Mouse (Mus musculus) heart, postnatal 10 days (tissue): ENCODE measurements around the gene Gm7579. TPM values are rescaled to one million over a fixed set of nuclear protein-coding genes. Genes with fewer than 3 reads are reported as not detected.

Source experiments
- total RNA-seq, 2 experiments: library from RNA; stranded (reverse); gene quantifications; 2 replicates each; pipeline ENCODE4 v1.2.3; 2021

Gene Gm7579
- total RNA-seq, 2 experiments from 2014 or later = not detected

Other genes with a start within 250 kb of the Gm7579 start
- 10 to 100 TPM; 39.4 to 43.2 TPM for gene Mob2, start 150.8 kb upstream of the Gm7579 start, total RNA-seq
- gene Dusp8, start 116.0 kb upstream of the Gm7579 start, total RNA-seq = 10 to 100 TPM; 28.0 to 30.0 TPM
- not detected for gene Gm45618, start 91.1 kb upstream of the Gm7579 start, total RNA-seq
- not detected for gene Gm39115, start 75.8 kb upstream of the Gm7579 start, total RNA-seq
- gene Gm45337, start 67.3 kb upstream of the Gm7579 start, total RNA-seq = not detected
- not detected for gene Gm29735, start 54.7 kb upstream of the Gm7579 start, total RNA-seq
- not detected for gene Gm4553, start 46.1 kb upstream of the Gm7579 start, total RNA-seq
- not detected for gene Krtap5-2, start 35.9 kb upstream of the Gm7579 start, total RNA-seq
- not detected for gene Gm10153, start 21.5 kb upstream of the Gm7579 start, total RNA-seq
- gene Krtap5-3, start 10.5 kb upstream of the Gm7579 start, total RNA-seq = not detected
- gene Krtap5-5, start 18.1 kb downstream of the Gm7579 start, total RNA-seq = not detected
- gene Gm40460, start 29.2 kb downstream of the Gm7579 start, total RNA-seq = not detected
- not detected for gene Gm2431, start 46.5 kb downstream of the Gm7579 start, total RNA-seq
- gene Gm4559, start 62.5 kb downstream of the Gm7579 start, total RNA-seq = not detected
- not detected for gene Krtap5-1, start 85.3 kb downstream of the Gm7579 start, total RNA-seq
- gene Krtap5-4, start 91.7 kb downstream of the Gm7579 start, total RNA-seq = not detected
- 1 to 10 TPM; 1.0 to 1.1 TPM for gene Ifitm10, start 161.9 kb downstream of the Gm7579 start, total RNA-seq
- gene Gm49369, start 170.8 kb downstream of the Gm7579 start, total RNA-seq = 1 to 10 TPM; 1.7 to 5.1 TPM
- 100 to 1,000 TPM; 501 to 525 TPM for gene Ctsd, start 176.2 kb downstream of the Gm7579 start, total RNA-seq
- gene Syt8, start 223.0 kb downstream of the Gm7579 start, total RNA-seq = not detected
- gene Tnni2, start 229.9 kb downstream of the Gm7579 start, total RNA-seq = 1 to 10 TPM; 1.9 to 4.3 TPM
- gene Lsp1, start 248.9 kb downstream of the Gm7579 start, total RNA-seq = 100 to 1,000 TPM; 111 to 116 TPM